Mouse (Mus musculus) c-Kit-positive CD71-positive TER-119-negative erythroid progenitor cells, embryonic 14.5 days (primary cell): ENCODE results near the gene Shtn1.

Source experiments
- DNase-seq: peaks from one replicate; pipeline ENCODE4 v3.0.0-alpha.2; 2013; ENCODE audit warnings: low read depth

The Shtn1 gene

GRCm38 (mm10) chr19:58970826-58971225 is 105.1 kb downstream of the Shtn1 start:
- DNase-seq = no peak

- DNase-seq = no peak
These were observed 107.0 kb downstream of the Shtn1 start for GRCm38 (mm10) chr19:58968731-58969506.

- DNase-seq = no peak
These were observed 112.9 kb downstream of the Shtn1 start for GRCm38 (mm10) chr19:58963011-58963410.

DNA sequence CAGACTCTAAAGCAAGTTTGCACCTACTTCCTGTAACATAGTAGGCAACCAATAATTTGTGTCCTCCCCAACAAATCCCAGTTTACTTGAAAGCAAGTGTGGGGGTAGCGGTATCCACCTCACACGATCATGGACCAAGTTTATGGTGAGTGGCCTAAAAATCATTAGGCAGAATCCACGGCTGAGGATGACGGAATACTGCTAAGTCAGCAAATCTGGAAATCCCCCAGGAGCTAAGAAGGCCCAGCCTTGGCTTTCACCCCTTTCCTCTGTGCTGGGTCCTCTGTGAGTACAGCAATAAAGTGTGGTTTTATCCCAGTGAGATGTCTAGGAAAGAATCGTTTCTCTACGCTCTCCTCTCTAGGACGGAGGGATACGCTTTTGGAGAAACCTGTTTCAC is 121.1 kb downstream of the Shtn1 start:
- no peak for DNase-seq

DNA sequence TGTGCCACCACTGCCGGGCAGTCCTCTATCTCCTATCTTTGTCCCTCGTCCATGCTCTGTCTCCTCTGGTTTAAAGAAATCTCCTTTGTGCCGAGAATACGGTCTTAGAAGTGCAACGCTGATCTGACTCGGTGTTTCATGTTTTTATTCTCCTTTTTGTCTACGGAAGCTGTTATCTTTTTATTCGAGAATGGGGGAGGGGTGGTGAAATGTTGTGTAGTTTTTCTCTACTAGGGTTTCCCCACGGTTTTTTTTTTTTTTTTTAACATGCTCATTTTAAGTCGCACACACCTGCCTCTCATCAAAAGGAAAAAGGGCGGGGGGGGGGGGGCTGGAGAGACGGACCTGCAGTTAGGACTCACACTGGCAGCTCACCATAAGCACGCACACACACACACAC is 123.7 kb downstream of the Shtn1 start:
- no peak for DNase-seq

DNA sequence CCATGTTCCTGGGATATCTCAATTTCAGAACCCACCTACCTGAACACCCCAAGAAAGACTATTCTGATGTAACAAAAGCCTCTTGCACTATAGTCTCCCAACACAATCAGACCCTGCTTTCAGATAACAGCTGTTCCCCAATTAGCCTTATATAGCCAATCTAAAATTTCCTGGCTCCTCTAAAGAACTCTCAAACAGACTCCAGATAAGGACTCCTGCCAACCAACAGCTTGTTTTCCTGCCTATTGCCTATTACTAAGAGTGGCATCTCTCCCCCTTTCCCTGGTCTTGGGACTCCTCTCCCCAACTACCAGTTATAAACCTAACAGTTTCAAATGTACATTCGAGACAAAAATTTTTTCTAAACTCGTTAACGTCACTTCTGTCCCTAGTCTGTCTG is 124.4 kb downstream of the Shtn1 start:
- no peak for DNase-seq

DNA sequence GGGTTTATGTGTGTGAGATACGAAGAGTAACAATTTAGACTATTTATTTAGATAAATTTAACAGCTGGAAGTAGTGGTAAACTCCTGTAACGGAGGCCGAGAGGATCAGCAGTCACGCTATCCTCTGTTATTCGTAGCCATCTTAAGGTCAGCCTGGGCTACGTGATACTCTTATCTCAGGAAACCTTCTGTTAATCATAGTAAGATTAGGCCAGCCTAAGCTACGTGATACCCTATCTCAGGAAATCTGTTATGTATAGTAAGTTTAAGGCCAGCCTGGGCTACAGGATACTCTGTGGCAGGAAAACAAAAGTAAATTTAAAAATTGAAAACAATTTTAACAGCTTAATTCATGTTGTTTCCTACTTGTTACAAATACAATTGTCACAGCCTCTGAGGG is 129.9 kb downstream of the Shtn1 start:
- no peak for DNase-seq

GRCm38 (mm10) chr19:58942841-58943828 is 132.8 kb downstream of the Shtn1 start, which contains the start of the genes Eno4 and Hspa12a:
TSS of gene Eno4 (plus strand) at chr19:58943425.
TSS of gene Hspa12a (minus strand) at chr19:58943654.
- peak; percentile 68 for DNase-seq

DNA sequence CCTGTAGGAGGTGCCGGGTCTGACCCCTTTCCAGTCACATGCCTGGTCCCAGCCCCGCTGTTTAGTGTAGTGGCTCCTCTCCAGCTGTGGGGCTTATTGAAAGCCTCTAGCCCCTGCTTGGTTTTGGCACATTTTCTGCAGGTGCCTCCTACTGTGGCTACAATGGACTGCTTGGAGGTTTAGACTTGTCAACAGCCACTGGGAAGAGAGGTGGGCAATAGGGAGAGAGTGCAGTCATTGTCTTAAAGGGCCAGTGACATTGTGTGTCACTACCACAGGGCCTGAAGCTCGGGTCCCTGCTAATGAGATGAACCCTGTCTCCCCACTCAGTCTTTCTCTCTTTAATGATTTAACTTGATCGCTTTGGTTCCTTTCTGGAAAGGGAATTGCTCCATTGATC is 142.8 kb downstream of the Shtn1 start:
- DNase-seq = no peak

DNA sequence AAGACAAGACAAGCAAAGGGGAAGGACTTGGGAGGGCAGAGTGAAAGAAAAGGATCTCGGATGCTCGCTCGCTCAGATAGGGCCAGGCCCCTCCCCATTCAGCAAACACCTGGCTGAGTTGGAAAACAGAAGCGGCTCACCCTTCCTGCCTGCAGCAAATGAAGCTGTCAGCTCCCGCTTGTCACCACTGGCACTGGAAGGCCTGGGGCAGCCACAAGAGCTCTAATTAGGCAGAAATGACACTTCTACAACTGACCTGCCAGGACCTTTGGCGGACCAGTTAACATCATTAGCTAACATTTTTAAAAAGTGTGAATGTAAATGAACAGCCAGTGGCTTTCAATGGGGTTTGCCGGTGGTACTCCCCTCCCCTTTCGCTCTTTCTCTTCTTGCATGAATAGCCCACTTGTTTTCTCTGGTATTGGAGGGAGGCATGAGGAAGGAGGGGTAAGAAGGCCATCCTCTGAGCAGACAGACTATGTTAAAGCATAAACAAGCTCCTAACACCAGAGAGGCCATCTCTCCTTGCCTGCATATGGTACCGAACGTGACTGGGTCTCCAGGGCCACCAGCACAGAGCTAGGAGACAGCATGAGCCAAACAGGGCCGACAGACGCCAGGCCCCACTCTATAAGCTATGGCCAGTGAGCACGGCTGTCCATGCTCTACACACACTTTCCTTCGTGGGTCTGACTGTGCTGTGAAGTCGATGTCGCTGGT is 144.7 kb downstream of the Shtn1 start:
- no peak for DNase-seq
